Mouse (Mus musculus): ENCODE results near the gene Tbc1d1. TPM values are rescaled to one million over a fixed set of nuclear protein-coding genes. Genes with fewer than 3 reads are reported as not detected.
A peak's percentile ranks its signal among the peaks of the same experiment; 100 is the strongest.

Gene Tbc1d1
- total RNA-seq (2021): 10 to 100 TPM; 39.3 to 77.3 TPM
- long read RNA-seq, experiment 1, full-length matches to known transcripts: 3 of 13 reads
- long read RNA-seq, experiment 1, partial matches to known transcripts: 5 of 13 reads
- long read RNA-seq, experiment 1, other reads (novel, unspliced or antisense): 5 of 13 reads
- long read RNA-seq, experiment 2, full-length matches to known transcripts: 7 of 23 reads
- long read RNA-seq, experiment 2, partial matches to known transcripts: 6 of 23 reads
- long read RNA-seq, experiment 2, other reads (novel, unspliced or antisense): 10 of 23 reads

GRCm38 (mm10) chr5:64155861-64156550 is at the start of gene Tbc1d1:
Gene Tbc1d1 (plus strand): TSS chr5:64156305.
- DNase-seq: no peak

DNA sequence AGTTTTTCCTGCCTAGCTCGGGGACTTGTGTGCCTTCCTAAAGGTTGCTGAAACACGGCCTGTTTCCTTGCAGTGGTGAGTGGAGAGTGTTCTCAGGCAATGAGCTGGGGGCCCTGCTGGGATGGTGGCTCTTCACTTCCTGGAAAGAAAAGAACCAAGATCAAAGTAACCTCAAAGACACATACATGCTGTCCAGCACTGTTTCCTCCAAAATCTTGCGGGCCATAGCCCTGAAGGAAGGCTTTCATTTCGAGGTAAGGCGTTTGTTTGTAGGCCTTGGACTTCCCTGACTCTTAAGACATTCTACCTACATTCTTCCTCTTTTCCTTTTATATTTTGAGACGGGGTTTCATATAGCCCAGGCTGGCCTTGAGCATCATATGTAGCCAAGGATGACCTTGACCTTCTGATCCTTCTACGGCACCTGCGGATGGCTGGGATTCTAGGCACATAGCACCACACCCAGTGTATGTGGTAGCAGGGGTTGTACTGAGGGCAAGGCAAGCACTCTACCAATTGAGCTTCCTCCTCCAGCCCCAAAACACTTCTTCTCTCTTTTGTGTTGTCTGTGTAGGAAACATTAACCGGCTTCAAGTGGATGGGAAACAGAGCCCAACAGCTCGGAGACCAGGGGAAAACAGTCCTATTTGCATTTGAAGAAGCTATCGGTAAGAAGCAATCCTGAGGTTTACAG is 48.4 kb upstream of the Tbc1d1 start:
- no peak for DNase-seq

DNA sequence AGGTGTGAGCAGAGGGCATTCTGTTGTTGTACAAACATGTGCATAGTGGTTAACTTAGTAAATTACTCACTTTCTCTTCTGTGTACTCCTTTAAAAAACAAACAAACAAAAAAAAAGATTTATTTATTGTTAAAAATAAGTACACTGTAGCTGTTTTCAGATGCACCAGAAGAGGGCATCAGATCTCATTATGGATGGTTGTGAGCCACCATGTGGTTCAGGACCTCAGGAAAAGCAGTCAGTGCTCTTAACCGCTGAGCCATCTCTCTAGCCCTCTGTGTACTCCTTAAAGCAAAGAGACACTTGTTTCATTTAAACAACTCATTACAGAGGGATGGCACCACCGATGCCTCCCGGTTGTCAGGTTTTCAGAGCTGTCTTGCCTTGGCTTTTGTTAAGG is 46.9 kb upstream of the Tbc1d1 start:
- no peak for DNase-seq

- DNase-seq: no peak
Measured at GRCm38 (mm10) chr5:64112360-64112759, 43.7 kb upstream of the Tbc1d1 start.

GRCm38 (mm10) chr5:64114210-64114609 is 41.9 kb upstream of the Tbc1d1 start:
- DNase-seq: no peak

GRCm38 (mm10) chr5:64117191-64117590 is 38.9 kb upstream of the Tbc1d1 start:
- DNase-seq: no peak

DNA sequence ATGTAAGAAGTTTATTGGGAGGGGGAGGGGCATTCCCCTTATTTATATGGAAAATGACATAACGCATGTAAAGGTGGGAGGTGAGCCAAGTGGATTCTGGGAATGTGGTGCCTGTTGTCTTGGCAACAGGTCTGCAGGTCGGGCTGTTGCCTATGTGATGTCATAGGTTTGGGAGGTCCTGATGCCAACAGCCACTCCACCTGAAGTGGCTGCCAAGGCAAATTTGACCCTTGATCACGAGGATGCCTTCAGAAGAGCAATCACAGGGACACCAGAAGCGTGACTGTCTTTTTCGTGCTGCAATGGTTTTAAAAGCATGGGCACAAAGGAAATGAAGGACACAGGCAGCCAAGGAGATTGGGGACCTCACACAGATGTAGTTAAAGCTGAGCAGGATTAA is 30.3 kb upstream of the Tbc1d1 start:
- no peak for DNase-seq

DNA sequence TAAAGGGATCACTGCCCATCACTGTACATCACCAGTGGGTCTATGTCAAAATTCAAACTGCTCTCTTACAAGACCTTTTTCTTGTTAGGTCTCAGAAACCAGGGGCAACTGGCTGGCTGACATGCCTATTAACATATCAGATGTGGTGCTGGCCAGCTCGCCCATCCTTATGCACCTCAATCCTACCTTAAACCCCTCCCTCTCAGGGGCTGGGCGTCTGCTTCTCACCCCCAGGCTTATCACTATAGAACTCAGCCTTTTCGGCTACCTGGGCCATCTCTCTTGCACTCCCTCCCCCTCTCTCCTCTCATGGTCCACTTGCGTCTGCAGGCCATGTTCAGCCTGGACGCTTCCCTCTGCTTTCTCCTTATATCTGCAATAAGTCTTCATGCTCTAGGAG is 24.6 kb upstream of the Tbc1d1 start:
- no peak for DNase-seq

- DNase-seq: no peak
Measured at GRCm38 (mm10) chr5:64133901-64134300, 22.2 kb upstream of the Tbc1d1 start.

- no peak for DNase-seq
Measured at GRCm38 (mm10) chr5:64136325-64136724, 19.8 kb upstream of the Tbc1d1 start.

DNA sequence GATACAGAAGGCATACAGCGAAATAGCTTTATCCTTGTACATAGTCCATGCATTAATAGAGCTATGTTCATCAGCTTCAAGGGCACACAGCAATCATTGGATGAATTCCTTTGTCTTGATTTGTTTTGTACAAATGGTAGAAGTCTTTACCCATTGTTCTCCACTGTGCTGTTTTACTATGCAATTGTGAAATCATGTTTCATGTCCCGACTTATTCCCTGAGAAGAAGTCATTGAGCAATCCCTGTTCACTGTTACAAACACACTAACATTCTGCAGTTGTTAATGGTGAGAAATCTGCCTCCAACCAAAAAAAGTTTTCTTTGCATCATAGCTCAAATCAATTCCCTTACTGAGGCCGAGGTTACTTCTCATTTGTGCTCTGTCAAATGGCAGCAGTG is 15.9 kb upstream of the Tbc1d1 start:
- DNase-seq: no peak

- no peak for DNase-seq
Measured at GRCm38 (mm10) chr5:64144315-64144714, 11.8 kb upstream of the Tbc1d1 start.

DNA sequence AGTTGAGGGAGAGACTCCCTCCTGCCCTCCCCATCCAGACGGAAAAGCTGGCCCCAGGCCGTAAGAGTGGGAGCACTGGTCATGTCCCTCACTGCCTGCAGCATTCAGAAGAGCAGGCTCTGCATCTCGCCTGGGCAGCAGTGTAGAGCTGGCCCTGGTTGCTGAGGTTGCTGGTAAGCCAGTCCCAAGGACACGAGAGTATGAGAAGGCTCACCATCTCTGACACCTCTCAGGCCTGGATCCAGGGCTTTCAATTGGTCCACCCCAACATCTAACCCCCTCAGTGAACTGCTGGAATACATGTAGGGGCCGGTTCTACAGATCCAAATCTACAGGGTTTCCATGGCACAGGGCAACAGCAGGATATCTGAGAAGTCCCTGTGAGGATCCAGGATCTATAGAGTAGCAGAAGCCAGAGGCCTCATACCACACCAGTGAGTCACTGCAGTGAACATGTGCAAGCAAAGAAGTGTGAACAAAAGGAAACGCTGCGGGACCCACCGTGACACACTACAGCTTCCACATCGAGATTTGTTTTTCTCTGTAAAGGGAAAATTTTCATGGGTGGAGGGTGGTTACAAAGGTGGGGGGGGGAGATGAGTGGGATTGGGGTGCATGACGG is 9.6 kb upstream of the Tbc1d1 start:
- no peak for DNase-seq

DNA sequence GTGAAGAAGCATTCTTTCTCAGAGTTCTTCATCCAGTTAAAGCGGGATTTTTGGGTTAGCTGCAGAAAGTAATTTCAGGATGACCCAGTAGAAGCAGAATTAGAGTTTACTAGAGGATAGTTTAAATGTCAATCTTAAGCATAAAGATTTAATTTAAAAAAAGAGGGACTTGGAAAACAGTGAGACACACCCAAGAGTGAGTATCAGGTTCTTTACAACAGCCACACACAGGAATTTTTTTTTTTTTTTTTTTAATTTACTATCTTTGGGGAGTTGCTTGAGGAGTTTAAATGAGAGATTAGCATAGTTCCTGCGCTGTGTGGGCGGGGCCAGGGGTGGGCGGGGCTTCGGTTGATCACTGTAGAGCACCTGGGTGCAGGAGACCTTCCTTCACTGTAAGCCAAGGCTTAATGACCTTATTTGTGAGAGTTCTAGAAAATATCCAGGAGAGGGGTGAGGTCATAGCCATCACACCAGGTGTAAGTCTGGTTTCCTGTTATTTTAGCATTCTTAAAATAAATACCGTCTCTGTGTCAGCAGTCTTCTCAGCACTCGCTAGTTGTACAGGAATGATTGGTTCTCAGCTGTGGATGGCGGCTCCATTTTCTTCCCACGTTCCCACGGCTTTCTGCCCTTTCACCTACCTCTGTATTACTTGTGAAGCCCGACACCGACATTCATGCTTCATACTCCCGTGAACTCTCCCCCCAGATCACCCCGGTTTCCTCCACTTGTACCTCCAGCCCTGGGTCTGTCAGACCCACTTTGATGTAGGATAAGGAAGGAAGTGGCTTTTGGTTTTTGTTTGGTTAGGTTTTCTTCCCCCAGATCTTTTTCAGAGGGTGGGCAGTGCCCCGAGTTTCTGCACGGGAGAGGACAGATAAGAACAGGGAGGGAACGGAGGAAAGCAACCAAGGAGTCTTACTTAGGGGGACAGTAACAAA is 6.6 kb upstream of the Tbc1d1 start:
- DNase-seq: no peak

DNA sequence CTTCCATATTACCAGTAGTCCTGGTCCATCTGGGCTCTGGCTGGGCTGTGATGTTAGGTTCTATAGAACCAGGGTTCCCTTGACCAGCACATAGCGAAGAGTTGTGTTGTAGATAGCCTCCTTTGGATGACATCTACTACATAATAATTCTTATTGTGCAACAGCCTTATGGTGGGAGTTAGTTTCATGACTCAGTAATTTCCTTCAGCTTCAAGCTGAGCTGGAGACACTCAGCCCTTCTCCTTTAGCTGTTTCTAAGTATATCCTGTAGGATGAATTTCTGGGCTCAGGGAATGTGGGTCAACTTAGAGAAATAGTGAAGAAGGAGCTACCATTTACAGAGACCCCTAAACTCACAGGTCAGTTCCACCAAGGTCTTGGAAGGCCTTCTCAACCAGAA is 2.8 kb upstream of the Tbc1d1 start:
- DNase-seq: no peak

DNA sequence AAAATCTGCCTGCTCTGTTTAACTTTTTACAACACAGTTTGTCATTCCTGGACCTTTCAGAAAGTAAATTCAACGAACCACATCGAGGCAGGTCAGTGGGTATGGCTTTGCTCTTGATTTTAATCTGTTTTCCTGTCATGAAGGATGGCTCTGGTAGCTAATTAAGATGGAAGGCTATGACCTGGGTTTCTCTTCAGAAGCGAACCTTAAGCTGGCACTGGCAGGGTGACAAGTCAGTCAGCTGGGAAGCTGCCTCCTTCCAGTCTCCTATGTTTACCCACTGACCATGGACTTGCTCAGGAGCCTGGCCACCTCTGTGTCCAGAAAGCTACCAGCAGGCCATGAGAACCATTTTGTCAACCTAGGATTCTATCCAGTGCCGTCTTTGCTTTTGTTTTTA is 474 bp downstream of the Tbc1d1 start:
- DNase-seq: no peak

GRCm38 (mm10) chr5:64157926-64158325 is 1.8 kb downstream of the Tbc1d1 start:
- DNase-seq: no peak

DNA sequence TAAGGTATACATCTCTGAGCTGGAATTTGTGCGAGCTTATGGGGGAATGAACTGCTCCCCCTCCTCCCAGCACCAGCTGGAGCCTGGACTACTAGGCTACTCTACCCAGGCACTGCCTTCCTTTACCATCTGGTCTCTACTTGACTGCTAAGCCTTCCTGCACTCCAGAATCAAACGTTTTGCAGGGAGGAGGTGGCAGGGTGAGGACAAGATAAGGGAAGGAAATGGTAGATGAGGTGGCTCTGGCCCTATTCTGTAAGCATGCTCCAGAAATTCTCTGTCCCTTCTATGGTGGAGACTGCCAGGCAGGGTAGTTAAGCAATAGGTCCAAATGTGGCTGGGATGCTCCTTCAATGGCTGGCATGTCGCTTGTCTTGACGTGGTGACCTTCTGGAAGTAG is 2.4 kb downstream of the Tbc1d1 start:
- no peak for DNase-seq

DNA sequence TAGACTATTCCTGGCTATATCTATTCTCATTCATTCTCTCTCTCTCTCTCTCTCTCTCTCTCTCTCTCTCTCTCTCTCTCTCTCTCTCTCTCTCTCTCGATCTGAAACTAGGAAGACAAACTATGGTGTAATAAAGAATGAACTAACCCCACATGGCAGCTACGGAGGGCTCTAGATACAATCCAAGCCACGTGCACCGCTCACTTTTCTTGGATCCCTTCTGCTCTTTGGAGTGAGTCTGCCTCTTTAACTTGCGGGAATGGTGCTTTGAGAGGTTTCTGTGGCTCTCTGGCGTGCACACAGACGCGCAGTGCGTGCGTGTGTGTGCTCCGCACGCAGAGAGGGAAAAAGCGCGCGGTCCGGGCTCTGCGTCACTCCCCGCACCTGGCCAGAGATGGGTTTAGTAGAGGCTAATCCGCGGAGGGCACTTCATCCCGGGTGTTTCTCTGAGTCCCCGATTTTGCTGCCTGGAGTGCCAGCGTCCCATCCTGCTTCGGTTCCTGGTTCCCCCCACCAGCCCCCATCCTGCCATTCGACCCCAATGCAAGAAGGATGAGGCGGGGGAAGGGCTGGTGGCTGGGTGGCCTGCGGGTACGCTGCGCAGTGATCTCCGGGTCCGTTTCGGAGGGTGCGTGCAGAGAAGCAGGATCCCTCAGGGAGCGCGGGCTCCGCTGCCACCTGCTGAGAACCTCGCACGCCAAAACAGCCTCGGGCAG is 3.1 kb downstream of the Tbc1d1 start:
- no peak for DNase-seq

DNA sequence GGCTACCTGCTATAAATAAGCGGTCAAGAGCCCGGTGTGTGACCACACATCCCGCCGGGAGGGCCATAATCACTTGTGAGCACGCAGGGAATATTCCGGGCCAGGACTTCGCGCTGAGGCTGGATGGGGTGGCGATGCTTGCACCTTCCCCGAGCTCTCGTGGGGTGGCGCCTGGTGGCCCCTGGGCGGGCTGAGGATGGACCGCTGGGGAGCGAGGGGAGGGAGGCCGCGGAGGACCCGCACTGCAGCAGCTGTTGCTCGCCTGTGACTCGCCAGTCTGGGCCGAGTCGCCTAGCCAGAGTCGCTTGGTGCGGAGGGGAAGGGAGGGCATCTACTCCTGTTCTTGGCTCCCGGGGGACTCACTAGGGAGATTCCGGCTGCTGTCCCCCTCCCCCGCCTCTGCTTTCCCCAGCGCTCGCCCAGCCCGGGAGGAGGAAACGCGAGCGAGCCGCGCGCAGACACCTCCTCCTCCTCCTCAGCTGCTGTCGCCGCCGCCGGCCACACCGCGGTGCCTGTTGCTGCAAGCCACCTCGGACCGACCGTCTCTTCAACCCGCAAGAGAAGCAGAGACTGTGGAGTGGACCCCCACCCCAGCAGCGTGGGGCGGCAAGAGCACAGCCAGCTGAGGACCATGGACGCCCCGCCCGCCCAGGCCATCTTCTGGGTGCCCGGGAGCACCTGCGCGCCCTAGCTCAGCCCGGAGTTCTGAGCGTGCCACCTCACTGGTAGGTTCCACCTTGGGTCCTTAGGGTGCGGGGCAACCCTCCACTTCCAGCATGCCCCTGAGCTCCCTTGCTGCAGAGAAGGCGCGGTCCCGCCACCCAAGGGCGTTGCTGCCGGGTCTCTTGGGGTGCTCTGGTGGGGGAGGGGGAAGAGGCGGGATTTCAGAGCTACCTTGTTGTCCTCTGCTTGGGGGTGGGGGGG is 3.9 kb downstream of the Tbc1d1 start:
- DNase-seq: peak; percentile 86
